Mouse (Mus musculus) liver, postnatal 0 days (tissue): ENCODE results near the gene Fance. TPM values are rescaled to one million over a fixed set of nuclear protein-coding genes. Genes with fewer than 3 reads are reported as not detected.

Experiments
- ATAC-seq: fragments of 200-750 bp; cut with Nextera tagmentation; 2 replicates; pipeline ENCODE4 v1.8.0; 2017; ENCODE audit warnings: mild to moderate bottlenecking, moderate library complexity
- DNase-seq: peaks from one replicate; pipeline ENCODE4 v3.0.0-alpha.2; 2016
- H3K27ac ChIP-seq: fragments of 300-500 bp; sonication (generic); 2 replicates; pipeline ENCODE4 v1.5.1; 2014; ENCODE audit warnings: antibody characterized with exemption, moderate library complexity, mild to moderate bottlenecking, low read depth
- H3K27me3 ChIP-seq: fragments of 300-500 bp; sonication (generic); 2 replicates; pipeline ENCODE4 v1.6.1; 2014; ENCODE audit warnings: low read length, control low read depth, mixed read lengths; ENCODE audit not compliant: insufficient read depth
- H3K36me3 ChIP-seq: fragments of 300-500 bp; sonication (generic); replicated peaks from 2 replicates; pipeline ENCODE4 v1.6.1; 2014; ENCODE audit warnings: mild to moderate bottlenecking, control low read depth, low read length, moderate library complexity, mixed read lengths; ENCODE audit not compliant: insufficient read depth
- H3K4me1 ChIP-seq: fragments of 300-500 bp; sonication (generic); 2 replicates; pipeline ENCODE4 v1.6.1; 2014; ENCODE audit warnings: antibody characterized with exemption, mild to moderate bottlenecking, control low read depth; ENCODE audit not compliant: insufficient read depth
- H3K4me2 ChIP-seq: fragments of 300-500 bp; sonication (generic); 2 replicates; pipeline ENCODE4 v1.6.1; 2014; ENCODE audit warnings: low read depth, mild to moderate bottlenecking, low read length, moderate library complexity, mixed read lengths
- H3K4me3 ChIP-seq: fragments of 300-500 bp; sonication (generic); 2 replicates; pipeline ENCODE4 v1.5.1; 2014; ENCODE audit warnings: low read depth, low read length
- H3K9ac ChIP-seq: fragments of 300-500 bp; sonication (generic); replicated peaks from 2 replicates; pipeline ENCODE4 v1.6.1; 2014; ENCODE audit warnings: mild to moderate bottlenecking, moderate library complexity
- H3K9me3 ChIP-seq: fragments of 300-500 bp; sonication (generic); 2 replicates; pipeline ENCODE4 v1.6.1; 2016; ENCODE audit warnings: mild to moderate bottlenecking, control low read depth, low read length, mixed read lengths
- CTCF ChIP-seq: sonication (generic); IDR thresholded peaks from 2 replicates; pipeline ENCODE4 v1.5.1; 2016; ENCODE audit warnings: antibody characterized with exemption, low read depth
- EP300 ChIP-seq: IDR thresholded peaks from 2 replicates; pipeline ENCODE4 v1.6.1; 2016; ENCODE audit warnings: antibody characterized with exemption, low read depth, mild to moderate bottlenecking
- WGBS: fragments of 180-500 bp; shearing (Covaris S2); extraction: QIAGEN DNeasy Blood & Tissue Kit; methylation state at CpG from one replicate; pipeline ENCODE4 v1.1.7; 2014; ENCODE audit not compliant: insufficient replicate concordance; 5-methylcytosine and 5-hydroxymethylcytosine counted together
- polyA plus RNA-seq: library from polyadenylated mRNA; unstranded; fragments of >200 nt; fragmentation: Nextera tagmentation; extraction: Ambion mirVana; gene quantifications from 2 replicates; pipeline ENCODE4 v1.2.1, GENCODE M21; 2015

Gene Fance
- polyA plus RNA-seq, 1 experiment from 2014 or later: 6.7 TPM

- TF ChIP-seq EP300 (no peak), CTCF (no peak)
- no peaks in the 10 kb centered on the region for H3K27me3 ChIP-seq
- 87% methylated on average over 7 of the region's 7 CpGs for whole genome bisulfite sequencing
Measured at GRCm38 (mm10) chr17:28337547-28337946, 24.2 kb downstream of the Fance start.

GRCm38 (mm10) chr17:28340578-28340977 is 27.3 kb downstream of the Fance start:
- Histone ChIP-seq H3K36me3 (no peaks in the 10 kb centered on the region), H3K9ac (peak overlapping the region; percentile 46; the same call in 1 of the 2 replicates), H3K27ac (0 out of 2 replicates have a peak overlapping the region, but pooled peaks have one; percentile 16), H3K4me3 (no peak overlapping the region), H3K4me1 (peaks cover 11% of the 10 kb centered on the region), H3K27me3 (0 out of 2 replicates have a peak, but pooled peaks cover 3% of the 10 kb centered on the region), H3K9me3 (no peaks in the 10 kb centered on the region), H3K4me2 (peak overlapping the region; percentile 55)
- no peak for DNase-seq
- 62% methylated on average over 7 of the region's 7 CpGs for WGBS
- TF ChIP-seq EP300 (no peak), CTCF (no peak)
- peak; percentile 0; the same call in 1 of the 2 replicates for ATAC-seq

More at GRCm38 (mm10) chr17:28337547-28337946, 24.2 kb downstream of the Fance start:
- Histone ChIP-seq H3K4me3 (no peak overlapping the region), H3K27ac (no peak overlapping the region), H3K36me3 (peaks cover under 1% of the 10 kb centered on the region; the same call in 1 of the 2 replicates), H3K4me2 (no peak overlapping the region), H3K9ac (no peak overlapping the region), H3K9me3 (no peaks in the 10 kb centered on the region), H3K4me1 (peaks cover 11% of the 10 kb centered on the region)
- DNase-seq: no peak
- no peak for ATAC-seq

GRCm38 (mm10) chr17:28341091-28341490 is 27.8 kb downstream of the Fance start:
- 6% methylated on average over 26 of the region's 26 CpGs for WGBS
- no peaks in the 10 kb centered on the region for H3K36me3 ChIP-seq
- peak; percentile 90 for DNase-seq
- H3K4me2 ChIP-seq: peak overlapping the region; percentile 55
- H3K4me3 ChIP-seq: 0 out of 2 replicates have a peak overlapping the region, but pooled peaks have one; percentile 1
- TF ChIP-seq CTCF (peak; percentile 8; the same call in 1 of the 2 replicates), EP300 (no peak)
- peak overlapping the region; percentile 46; the same call in 1 of the 2 replicates for H3K9ac ChIP-seq
- 0 out of 2 replicates have a peak, but pooled peaks cover 3% of the 10 kb centered on the region for H3K27me3 ChIP-seq
- peak; percentile 87 for ATAC-seq
- 0 out of 2 replicates have a peak overlapping the region, but pooled peaks have one; percentile 16 for H3K27ac ChIP-seq
- H3K9me3 ChIP-seq: no peaks in the 10 kb centered on the region
- peaks cover 11% of the 10 kb centered on the region for H3K4me1 ChIP-seq

- 54% methylated on average over 4 of the region's 4 CpGs for WGBS
- peaks cover 16% of the 10 kb centered on the region for H3K4me1 ChIP-seq
- H3K9ac ChIP-seq: no peak overlapping the region
- H3K4me3 ChIP-seq: no peak overlapping the region
- no peak overlapping the region for H3K4me2 ChIP-seq
- H3K9me3 ChIP-seq: no peaks in the 10 kb centered on the region
- ATAC-seq (no peak), DNase-seq (no peak)
- 0 out of 2 replicates have a peak, but pooled peaks cover 3% of the 10 kb centered on the region for H3K27me3 ChIP-seq
- H3K36me3 ChIP-seq: no peaks in the 10 kb centered on the region
- TF ChIP-seq EP300 (no peak), CTCF (no peak)
- no peak overlapping the region for H3K27ac ChIP-seq
Measured at GRCm38 (mm10) chr17:28344050-28344607, 30.8 kb downstream of the Fance start.

- 72% methylated on average over 3 of the region's 3 CpGs for WGBS
- peaks cover 18% of the 10 kb centered on the region for H3K4me1 ChIP-seq
- H3K4me2 ChIP-seq: no peak overlapping the region
- no peaks in the 10 kb centered on the region for H3K9me3 ChIP-seq
- H3K27ac ChIP-seq: no peak overlapping the region
- no peak overlapping the region for H3K9ac ChIP-seq
- no peaks in the 10 kb centered on the region for H3K36me3 ChIP-seq
- ATAC-seq: no peak
- no peak overlapping the region for H3K4me3 ChIP-seq
- TF ChIP-seq CTCF: no peak
- no peak for TF ChIP-seq EP300
- H3K27me3 ChIP-seq: peaks cover 7% of the 10 kb centered on the region
- no peak for DNase-seq
Measured at GRCm38 (mm10) chr17:28344670-28345069, 31.4 kb downstream of the Fance start.

- Histone ChIP-seq H3K27ac (no peak overlapping the region), H3K9me3 (no peaks in the 10 kb centered on the region), H3K27me3 (peaks cover 13% of the 10 kb centered on the region), H3K4me3 (no peak overlapping the region), H3K4me2 (no peak overlapping the region; the same call in 1 of the 2 replicates), H3K9ac (no peak overlapping the region), H3K36me3 (no peaks in the 10 kb centered on the region), H3K4me1 (peaks cover 18% of the 10 kb centered on the region)
- no peak for TF ChIP-seq EP300
- TF ChIP-seq CTCF: no peak
- whole genome bisulfite sequencing: 21% methylated on average over 5 of the region's 8 CpGs
- DNase-seq (no peak), ATAC-seq (no peak)
Measured at GRCm38 (mm10) chr17:28345271-28345721, 32.0 kb downstream of the Fance start.
